8 mouse cellular contexts compared by ENCODE assay signal in genomic region chr13:112835113-112835512, GRCm38 (mm10). TPM values are rescaled to one million over a fixed set of nuclear protein-coding genes. Genes with fewer than 3 reads are reported as not detected.
DNase-seq lines count a peak whose midpoint lies in the region; ATAC-seq lines count a peak whose summit lies in the region.

No protein-coding gene starts in this region.

- 0 out of 2 replicates have a peak overlapping the region, but pooled peaks have one; percentile 19 for H3K4me2 ChIP-seq in limb, embryonic 13.5 days (replicated peaks)
- H3K4me2 ChIP-seq in stomach, embryonic 16.5 days (ENCODE audit: low read depth, low read length), result no peak overlapping the region

- no peaks in the 10 kb centered on the region for H3K27me3 ChIP-seq in limb, embryonic 13.5 days
- no peaks in the 10 kb centered on the region for H3K27me3 ChIP-seq in stomach, embryonic 16.5 days (ENCODE audit: control insufficient read depth, insufficient read depth, low read length)

- no peak overlapping the region for H3K4me3 ChIP-seq in limb, embryonic 13.5 days
- H3K4me3 ChIP-seq in stomach, embryonic 16.5 days (replicated peaks; ENCODE audit: low read length), result no peak overlapping the region

- H3K27ac ChIP-seq in limb, embryonic 13.5 days, result no peak overlapping the region
- no peak overlapping the region for H3K27ac ChIP-seq in stomach, embryonic 16.5 days (ENCODE audit: low read length)

- WGBS in limb, embryonic 13.5 days, result 41% methylated on average over 12 of the region's 12 CpGs
- WGBS in stomach, embryonic 16.5 days, result 35% methylated on average over 12 of the region's 12 CpGs

- DNase-seq in retina, postnatal 1 day, result peak; percentile 24
- DNase-seq in retina, embryonic 14.5 days (ENCODE audit: low spot score), result no peak
- peak; percentile 58 for DNase-seq in gastrocnemius, adult 18-20 months (ENCODE audit: low spot score)
- no peak for DNase-seq in MN1 (ENCODE audit: low spot score)
- no peak for DNase-seq in right cerebral cortex, postnatal 36 days (ENCODE audit: low spot score in 2 of 2)

- no peak overlapping the region for H3K9ac ChIP-seq in limb, embryonic 13.5 days
- H3K9ac ChIP-seq in stomach, embryonic 16.5 days (ENCODE audit: low read length), result 0 out of 2 replicates have a peak overlapping the region, but pooled peaks have one; percentile 14

- H3K9me3 ChIP-seq in limb, embryonic 13.5 days, result no peaks in the 10 kb centered on the region
- no peaks in the 10 kb centered on the region for H3K9me3 ChIP-seq in stomach, embryonic 16.5 days (replicated peaks; ENCODE audit: control insufficient read depth, low read length)

- 0 out of 2 replicates have a peak, but pooled peaks have one; percentile 59 for ATAC-seq in limb, embryonic 13.5 days (ENCODE audit: low FRiP score, low read depth)
- peak; percentile 56; the same call in 1 of the 2 replicates for ATAC-seq in stomach, embryonic 16.5 days (ENCODE audit: insufficient read depth, low FRiP score)
- no peak for ATAC-seq in erythroblast, adult 5-6 weeks (replicated peaks; ENCODE audit: low FRiP score, poor library complexity, severe bottlenecking)

- no peaks in the 10 kb centered on the region for H3K36me3 ChIP-seq in limb, embryonic 13.5 days
- no peaks in the 10 kb centered on the region for H3K36me3 ChIP-seq in stomach, embryonic 16.5 days (ENCODE audit: control insufficient read depth, insufficient read depth, low read length)

- H3K4me1 ChIP-seq in limb, embryonic 13.5 days, result peaks cover 19% of the 10 kb centered on the region
- H3K4me1 ChIP-seq in stomach, embryonic 16.5 days (ENCODE audit: control insufficient read depth, insufficient read depth, low read length), result peaks cover 7% of the 10 kb centered on the region

RNA-seq across cellular contexts. Expression of gene Plpp1, which starts 34.5 kb away (rescaled TPM):
- 10 to 100 TPM; 34.2 to 53.9 TPM for total RNA-seq in gastrocnemius, adult 18-20 months (2021)
- 53.8 and 55.0 TPM in 2 replicates for polyA plus RNA-seq in limb, embryonic 13.5 days (2015; fragmentation: Nextera tagmentation; extraction: Ambion mirVana)
- polyA plus RNA-seq in stomach, embryonic 16.5 days (2015; fragmentation: Nextera tagmentation; extraction: Ambion mirVana), result 117 and 120 TPM in 2 replicates
- total RNA-seq in erythroblast, adult 5-6 weeks (2015; ENCODE audit: low replicate concordance), result 89.2 and 96.3 TPM in 2 replicates
- total RNA-seq in erythroblast, adult 5-6 weeks (2017; ENCODE audit: low replicate concordance), result 68.1 and 85.5 TPM in 2 replicates

Comparison
In these comparisons a context has a peak if more than half of its experiments do, and no peak if none do; other contexts are left out.
1. DNase-seq: peak in retina, postnatal 1 day (single experiment) and gastrocnemius, adult 18-20 months (single experiment); none in retina, embryonic 14.5 days (single experiment), MN1 (single experiment) and right cerebral cortex, postnatal 36 days (0 of 2).